Comparison of ENCODE assay signal across 15 mouse cellular contexts in genomic region chr11:113539079-113539478, GRCm38 (mm10).
DNase-seq lines count a peak whose midpoint lies in the region; ATAC-seq and TF ChIP-seq lines count a peak whose summit lies in the region.
"Had no signal": no experiment of that assay in that cellular context is flagged by ENCODE, and none has a peak within 500 bp of the region (broad histone marks: within the 10 kb centered on the region; RNA-seq: fewer than 3 reads in every experiment).

No protein-coding gene starts in this region.

- no peak for DNase-seq in midbrain, embryonic 14.5 days
- no peak for DNase-seq in midbrain, postnatal 0 days (ENCODE audit: low spot score)
- DNase-seq in hindbrain, postnatal 0 days (ENCODE audit: low spot score), result no peak
- DNase-seq in thymus, postnatal 14 days, result no peak
- DNase-seq in gastrocnemius, postnatal 4 days (ENCODE audit: low spot score in 2 of 2), result no peak
- DNase-seq in layer of hippocampus, adult 9-10 months (ENCODE audit: low spot score), result no peak
- DNase-seq: kidney, adult 8-10 months; kidney, postnatal 36 days; thymus, adult 2 months had no signal

- H3K27ac ChIP-seq in midbrain, embryonic 14.5 days (replicated peaks; ENCODE audit: low read depth, low read length), result peak overlapping the region; percentile 66
- H3K27ac ChIP-seq in midbrain, postnatal 0 days (ENCODE audit: low read depth, low read length), result no peak overlapping the region
- peak overlapping the region; percentile 90 for H3K27ac ChIP-seq in forebrain, embryonic 16.5 days (ENCODE audit: low read length)
- H3K27ac ChIP-seq in hindbrain, postnatal 0 days, result peak overlapping the region; percentile 67
- no peak overlapping the region for H3K27ac ChIP-seq in neural tube, embryonic 15.5 days (replicated peaks)
- H3K27ac ChIP-seq: embryonic facial prominence, embryonic 13.5 days; liver, embryonic 14.5 days had no signal

- no peak overlapping the region for H3K9ac ChIP-seq in midbrain, embryonic 14.5 days (replicated peaks; ENCODE audit: low read length)
- no peak overlapping the region for H3K9ac ChIP-seq in midbrain, postnatal 0 days (replicated peaks; ENCODE audit: low read length, poor library complexity, severe bottlenecking)
- H3K9ac ChIP-seq in forebrain, embryonic 16.5 days (replicated peaks; ENCODE audit: low read depth, low read length), result peak overlapping the region; percentile 15; the same call in 1 of the 2 replicates
- no peak overlapping the region for H3K9ac ChIP-seq in hindbrain, postnatal 0 days (replicated peaks; ENCODE audit: low read length)
- H3K9ac ChIP-seq in neural tube, embryonic 15.5 days (replicated peaks), result 0 out of 2 replicates have a peak overlapping the region, but pooled peaks have one; percentile 7
- H3K9ac ChIP-seq: embryonic facial prominence, embryonic 13.5 days; heart, embryonic 12.5 days; liver, embryonic 14.5 days had no signal

- no peaks in the 10 kb centered on the region for H3K4me1 ChIP-seq in midbrain, embryonic 14.5 days (ENCODE audit: control insufficient read depth, insufficient read depth, low read length)
- H3K4me1 ChIP-seq in midbrain, postnatal 0 days (ENCODE audit: insufficient read depth, low read length), result no peaks in the 10 kb centered on the region
- H3K4me1 ChIP-seq in forebrain, embryonic 16.5 days (replicated peaks; ENCODE audit: control insufficient read depth, insufficient read depth, low read length), result peaks cover 14% of the 10 kb centered on the region
- 0 out of 2 replicates have a peak, but pooled peaks cover 3% of the 10 kb centered on the region for H3K4me1 ChIP-seq in hindbrain, postnatal 0 days (ENCODE audit: insufficient read depth, low read length)
- H3K4me1 ChIP-seq in neural tube, embryonic 15.5 days, result peaks cover 12% of the 10 kb centered on the region

- ATAC-seq in midbrain, embryonic 14.5 days (ENCODE audit: low FRiP score, low TSS enrichment), result peak; percentile 14; the same call in 1 of the 2 replicates
- ATAC-seq in midbrain, postnatal 0 days (ENCODE audit: low FRiP score), result no peak
- ATAC-seq in forebrain, embryonic 16.5 days, result no peak; the same call in 1 of the 2 replicates
- ATAC-seq in hindbrain, postnatal 0 days, result no peak
- ATAC-seq in neural tube, embryonic 15.5 days (ENCODE audit: low FRiP score), result no peak

- no peaks in the 10 kb centered on the region for H3K9me3 ChIP-seq in midbrain, embryonic 14.5 days (ENCODE audit: control insufficient read depth, low read length)
- H3K9me3 ChIP-seq in midbrain, postnatal 0 days (ENCODE audit: low read length), result no peaks in the 10 kb centered on the region
- H3K9me3 ChIP-seq in forebrain, embryonic 16.5 days (ENCODE audit: control insufficient read depth, low read length), result no peaks in the 10 kb centered on the region
- no peaks in the 10 kb centered on the region for H3K9me3 ChIP-seq in hindbrain, postnatal 0 days (ENCODE audit: low read length)
- no peaks in the 10 kb centered on the region for H3K9me3 ChIP-seq in neural tube, embryonic 15.5 days (replicated peaks)
- H3K9me3 ChIP-seq: embryonic facial prominence, embryonic 13.5 days; limb, embryonic 10.5 days had no signal

- 40% methylated on average over 6 of the region's 6 CpGs for WGBS in midbrain, embryonic 14.5 days
- 46% methylated on average over 6 of the region's 6 CpGs for WGBS in midbrain, postnatal 0 days
- WGBS in forebrain, embryonic 16.5 days, result 30% methylated on average over 6 of the region's 6 CpGs
- WGBS in hindbrain, postnatal 0 days, result 34% methylated on average over 6 of the region's 6 CpGs
- WGBS in neural tube, embryonic 15.5 days, result 40% methylated on average over 6 of the region's 6 CpGs

- no peaks in the 10 kb centered on the region for H3K27me3 ChIP-seq in midbrain, embryonic 14.5 days (ENCODE audit: control insufficient read depth, insufficient read depth, low read length)
- no peaks in the 10 kb centered on the region for H3K27me3 ChIP-seq in midbrain, postnatal 0 days (ENCODE audit: insufficient read depth, low read length)
- H3K27me3 ChIP-seq in forebrain, embryonic 16.5 days (replicated peaks; ENCODE audit: control insufficient read depth, insufficient read depth, low read length), result no peaks in the 10 kb centered on the region
- H3K27me3 ChIP-seq in hindbrain, postnatal 0 days (ENCODE audit: insufficient read depth, low read length), result no peaks in the 10 kb centered on the region
- no peaks in the 10 kb centered on the region for H3K27me3 ChIP-seq in neural tube, embryonic 15.5 days (replicated peaks)
- H3K27me3 ChIP-seq: embryonic facial prominence, embryonic 13.5 days had no signal

- no peak for TF ChIP-seq CTCF in midbrain, postnatal 0 days (IDR thresholded peaks at IDR 0.05)
- no peak for TF ChIP-seq CTCF in hindbrain, postnatal 0 days (IDR thresholded peaks at IDR 0.05; ENCODE audit: low read depth)

- no peak overlapping the region for H3K4me3 ChIP-seq in midbrain, embryonic 14.5 days (replicated peaks; ENCODE audit: low read depth, low read length)
- no peak overlapping the region for H3K4me3 ChIP-seq in midbrain, postnatal 0 days (ENCODE audit: low read depth, low read length)
- no peak overlapping the region for H3K4me3 ChIP-seq in forebrain, embryonic 16.5 days (replicated peaks; ENCODE audit: low read length)
- no peak overlapping the region for H3K4me3 ChIP-seq in hindbrain, postnatal 0 days (ENCODE audit: low read length)
- H3K4me3 ChIP-seq in neural tube, embryonic 15.5 days (replicated peaks), result no peak overlapping the region
- H3K4me3 ChIP-seq: embryonic facial prominence, embryonic 13.5 days; heart, embryonic 12.5 days; limb, embryonic 10.5 days had no signal

- no peak overlapping the region for H3K4me2 ChIP-seq in midbrain, embryonic 14.5 days (ENCODE audit: low read length)
- no peak overlapping the region for H3K4me2 ChIP-seq in midbrain, postnatal 0 days (ENCODE audit: low read depth, low read length, poor library complexity, severe bottlenecking)
- H3K4me2 ChIP-seq in forebrain, embryonic 16.5 days (ENCODE audit: low read length), result peak overlapping the region; percentile 1; the same call in 1 of the 2 replicates
- no peak overlapping the region for H3K4me2 ChIP-seq in hindbrain, postnatal 0 days (ENCODE audit: low read depth, low read length)
- peak overlapping the region; percentile 37; the same call in 1 of the 2 replicates for H3K4me2 ChIP-seq in neural tube, embryonic 15.5 days
- H3K4me2 ChIP-seq: embryonic facial prominence, embryonic 13.5 days had no signal

- H3K36me3 ChIP-seq in midbrain, embryonic 14.5 days (ENCODE audit: control insufficient read depth, insufficient read depth, low read length), result no peaks in the 10 kb centered on the region
- H3K36me3 ChIP-seq in midbrain, postnatal 0 days (ENCODE audit: insufficient read depth, low read length), result no peaks in the 10 kb centered on the region
- H3K36me3 ChIP-seq in forebrain, embryonic 16.5 days (ENCODE audit: control insufficient read depth, insufficient read depth), result no peaks in the 10 kb centered on the region
- H3K36me3 ChIP-seq in hindbrain, postnatal 0 days (ENCODE audit: insufficient read depth, low read length), result no peaks in the 10 kb centered on the region
- no peaks in the 10 kb centered on the region for H3K36me3 ChIP-seq in neural tube, embryonic 15.5 days
- H3K36me3 ChIP-seq: embryonic facial prominence, embryonic 13.5 days had no signal

Comparison
In these comparisons a context has a peak if more than half of its experiments do, and no peak if none do; other contexts are left out.
1. H3K27ac ChIP-seq: peak in midbrain, embryonic 14.5 days (single experiment), forebrain, embryonic 16.5 days (single experiment) and hindbrain, postnatal 0 days (single experiment); none in midbrain, postnatal 0 days (single experiment) and neural tube, embryonic 15.5 days (single experiment).
2. H3K4me2 ChIP-seq: peak in forebrain, embryonic 16.5 days (single experiment) and neural tube, embryonic 15.5 days (single experiment); none in midbrain, embryonic 14.5 days (single experiment), midbrain, postnatal 0 days (single experiment) and hindbrain, postnatal 0 days (single experiment).
3. H3K9ac ChIP-seq: peak in forebrain, embryonic 16.5 days (single experiment) and neural tube, embryonic 15.5 days (single experiment); none in midbrain, embryonic 14.5 days (single experiment), midbrain, postnatal 0 days (single experiment) and hindbrain, postnatal 0 days (single experiment).